Mouse (Mus musculus) right cerebral cortex, postnatal 4 days (tissue): ENCODE data around the gene Angptl7.

Experiments
- DNase-seq: peaks from one replicate; pipeline ENCODE4 v3.0.0-alpha.2; 2022

Angptl7 gene

DNA sequence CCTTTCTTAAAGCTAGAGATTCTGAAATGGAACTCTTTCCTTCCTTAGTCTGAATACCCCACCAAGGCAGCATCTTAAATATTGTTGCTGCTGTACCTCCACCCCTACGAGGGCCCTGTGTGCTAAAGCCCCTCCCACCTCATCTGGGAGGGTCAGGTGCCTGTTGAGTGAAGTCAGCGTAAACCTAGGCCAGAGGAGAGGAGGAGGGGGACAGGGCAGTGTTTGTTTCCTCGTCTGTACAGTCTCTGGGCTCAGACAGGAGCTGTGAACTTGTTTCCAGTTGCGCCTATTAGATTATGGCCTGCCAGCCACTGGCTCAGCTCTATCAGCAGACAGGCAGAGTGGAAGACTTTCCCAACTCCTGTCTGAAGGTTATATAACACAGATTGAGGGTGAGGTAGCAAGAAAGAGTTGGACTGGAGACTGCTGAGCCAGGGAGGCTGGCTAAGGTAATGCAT is at the start of gene Angptl7:
Gene Angptl7 (minus strand): TSS at position 51 of the 458 bp plus-strand sequence.
- no peak for DNase-seq

- DNase-seq: no peak
These were observed 48.8 kb upstream of the Angptl7 start for GRCm38 (mm10) chr4:148549106-148549505.

- no peak for DNase-seq
These were observed 35.6 kb upstream of the Angptl7 start for GRCm38 (mm10) chr4:148535876-148536275.

DNA sequence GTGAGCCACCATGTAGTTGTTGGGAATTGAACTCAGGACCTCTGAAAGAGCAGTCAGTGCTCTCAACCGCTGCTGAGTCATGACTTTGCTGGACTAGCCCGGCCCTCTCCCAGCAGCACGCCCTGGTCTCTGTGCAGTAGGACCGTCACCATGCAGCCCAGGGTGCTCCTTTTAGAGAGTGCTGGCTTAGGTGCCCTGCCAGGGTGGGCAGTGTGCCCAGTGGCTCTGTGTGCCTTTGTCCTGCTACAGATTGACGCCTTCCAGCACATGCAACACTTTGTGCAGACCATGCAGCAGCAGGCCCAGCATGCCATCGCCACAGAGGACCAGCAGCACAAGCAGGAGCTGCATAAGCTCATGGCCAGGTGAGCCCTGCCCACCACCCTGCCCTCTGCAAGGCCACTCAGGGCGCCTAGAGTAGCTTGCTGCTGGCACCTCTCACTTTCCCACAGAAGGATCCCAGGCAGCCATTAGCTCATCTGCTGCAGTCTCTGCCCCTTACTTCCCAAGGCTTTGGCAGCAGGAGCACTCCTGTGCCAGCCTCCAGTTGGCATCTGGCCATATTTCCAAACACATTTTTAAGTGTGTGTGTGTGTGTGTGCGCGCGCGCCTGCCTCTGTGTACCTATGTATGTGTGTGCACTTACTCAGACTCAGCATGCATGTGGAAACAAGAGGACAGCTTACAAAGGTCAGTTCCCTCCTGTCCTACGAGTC is 33.5 kb upstream of the Angptl7 start:
- peak; percentile 61 for DNase-seq

DNA sequence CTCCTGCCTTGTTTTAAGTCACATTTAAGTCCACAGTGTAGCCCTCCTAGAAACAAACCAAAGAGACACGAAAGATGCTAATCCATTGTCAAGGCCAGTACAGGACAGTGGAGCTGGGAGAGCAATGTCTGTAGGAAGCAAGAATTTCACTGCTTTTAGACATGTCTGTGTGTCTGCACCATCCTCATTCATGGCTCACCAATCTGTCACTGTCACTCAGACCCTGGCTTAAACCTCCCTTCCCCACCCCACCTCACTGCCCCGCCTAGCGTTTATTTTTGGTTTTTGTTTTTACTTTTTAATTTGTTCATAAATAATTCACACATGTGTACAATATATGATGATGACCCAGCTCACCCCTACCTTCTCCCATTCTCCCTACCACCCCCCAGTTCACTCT is 32.3 kb upstream of the Angptl7 start:
- DNase-seq: no peak

DNA sequence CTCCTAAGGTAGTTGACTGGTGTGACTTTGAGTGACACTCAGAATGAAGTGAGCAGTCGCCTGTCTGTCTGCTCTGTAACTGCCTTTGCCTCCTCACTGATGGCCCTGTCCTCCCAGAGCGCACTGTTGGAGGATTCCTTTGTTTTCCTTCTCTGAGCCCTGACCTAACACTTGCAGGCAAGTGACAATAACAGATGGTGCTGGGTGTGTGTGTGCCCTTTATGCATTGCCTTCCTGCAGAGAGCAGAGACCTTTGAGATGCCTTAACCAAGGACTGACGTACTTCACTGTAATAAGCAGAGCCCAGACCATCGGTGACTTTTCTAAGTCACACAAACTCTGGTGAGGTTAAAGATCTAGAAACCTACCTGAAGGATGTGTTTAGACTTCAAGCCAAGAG is 31.1 kb upstream of the Angptl7 start:
- DNase-seq: no peak

DNA sequence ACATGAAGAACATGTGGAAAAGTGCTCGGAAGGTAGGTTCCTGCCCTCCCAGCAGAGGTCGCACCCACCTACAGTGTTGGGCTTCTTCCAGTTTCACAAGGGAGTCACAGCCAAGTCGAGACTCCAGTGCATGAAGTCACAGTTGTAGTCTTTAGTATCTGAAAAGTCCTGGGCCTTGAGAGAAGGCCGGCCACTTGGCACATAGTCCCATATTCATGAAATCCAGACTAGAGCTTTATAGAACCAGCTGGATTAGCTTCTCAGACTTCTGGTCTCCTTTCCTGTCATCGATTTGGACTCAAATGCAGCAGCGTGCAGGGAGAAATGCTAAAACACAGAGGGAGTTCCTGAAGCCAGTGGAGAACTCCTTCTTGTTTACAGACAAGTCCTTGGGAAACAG is 30.5 kb upstream of the Angptl7 start:
- DNase-seq: no peak

GRCm38 (mm10) chr4:148530351-148530750 is 30.1 kb upstream of the Angptl7 start:
- DNase-seq: no peak

DNA sequence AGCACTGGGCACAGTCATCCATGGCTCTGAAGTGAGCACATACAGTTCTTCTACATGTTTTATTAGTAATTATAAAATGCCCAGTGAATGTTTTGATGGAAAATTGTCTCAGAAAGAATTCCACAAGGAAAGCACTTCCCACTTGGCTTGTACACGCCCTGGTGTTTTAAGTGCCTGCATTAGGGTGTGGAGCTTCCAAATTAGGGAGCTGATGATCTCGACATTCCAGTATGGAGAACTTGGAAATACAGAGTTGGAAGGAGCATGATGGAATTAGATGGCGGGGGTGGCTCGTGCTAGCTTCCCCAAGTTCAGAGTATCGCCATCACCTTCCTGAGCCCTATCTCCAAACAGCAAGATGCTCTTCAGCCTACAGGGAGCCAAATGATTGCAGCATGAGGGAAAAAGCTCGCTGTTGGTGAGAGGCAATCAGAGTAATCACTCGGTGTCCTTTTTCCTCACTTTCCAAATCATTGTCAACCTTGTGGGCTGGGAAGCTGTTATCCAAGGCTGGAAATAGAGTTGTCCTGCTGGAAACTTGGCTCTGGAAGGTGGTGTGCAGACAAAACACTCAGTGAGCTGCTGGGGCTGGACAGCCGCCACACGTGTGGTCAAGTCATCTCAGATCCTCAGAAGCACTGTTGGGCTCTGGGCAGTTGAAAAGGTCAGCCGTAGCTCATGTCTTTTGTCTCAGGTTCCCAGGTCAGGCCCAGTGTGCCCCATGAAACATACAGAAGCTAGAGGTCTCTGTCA is 27.1 kb upstream of the Angptl7 start:
- no peak for DNase-seq

- no peak for DNase-seq
These were observed 23.3 kb upstream of the Angptl7 start for GRCm38 (mm10) chr4:148523538-148523937.

DNA sequence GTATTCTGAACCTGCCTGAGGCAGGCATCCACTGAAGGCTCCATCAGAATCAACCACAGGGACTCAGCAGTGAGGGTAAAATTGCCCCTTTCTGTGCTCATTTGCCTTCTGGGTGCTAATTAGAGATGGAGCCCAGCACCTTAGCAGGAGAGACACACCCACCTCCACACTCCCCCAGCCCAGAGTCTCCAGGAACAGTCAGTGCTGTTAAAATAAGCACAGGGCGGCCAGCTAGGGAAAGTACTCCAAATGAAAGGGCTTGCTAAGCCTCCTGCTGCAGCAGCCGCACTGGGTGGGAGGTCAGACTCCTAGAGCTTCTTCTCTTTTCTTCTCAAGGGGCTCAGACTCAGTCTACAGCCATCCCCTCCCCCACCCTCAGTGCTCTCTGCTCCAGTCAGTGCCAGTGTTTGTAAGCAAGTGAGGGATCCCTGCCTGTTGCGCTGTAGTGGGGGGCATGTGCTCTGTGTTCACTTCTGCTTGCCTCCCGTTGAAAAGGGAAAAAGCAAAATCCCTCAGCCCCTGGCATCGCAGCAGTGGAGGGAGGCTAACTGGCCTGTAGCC is 18.1 kb upstream of the Angptl7 start:
- no peak for DNase-seq

- DNase-seq: no peak
These were observed 17.5 kb upstream of the Angptl7 start for GRCm38 (mm10) chr4:148517809-148518208.

- no peak for DNase-seq
These were observed 15.1 kb upstream of the Angptl7 start for GRCm38 (mm10) chr4:148515313-148515712.

GRCm38 (mm10) chr4:148513021-148513559 is 12.8 kb upstream of the Angptl7 start:
- DNase-seq: no peak

DNA sequence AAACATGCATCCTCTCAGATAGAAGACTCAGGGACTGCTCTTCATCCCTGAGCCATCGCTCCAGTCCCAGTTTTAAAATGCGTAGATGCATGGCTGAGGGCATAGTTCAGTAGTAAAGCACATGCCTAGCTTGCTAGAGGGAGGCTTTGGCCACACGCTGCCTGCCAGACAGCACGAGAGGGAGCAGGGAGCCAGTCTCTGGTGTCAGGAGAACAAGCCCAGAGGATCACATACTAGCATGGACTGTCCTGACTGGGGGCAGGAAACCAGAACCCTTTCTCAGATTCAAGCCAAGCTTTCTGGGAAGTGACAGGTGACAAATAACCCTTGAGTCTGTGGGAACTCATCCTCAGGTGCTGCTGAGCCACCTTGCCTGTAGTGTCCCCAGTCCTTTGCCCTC is 11.1 kb upstream of the Angptl7 start:
- DNase-seq: no peak

DNA sequence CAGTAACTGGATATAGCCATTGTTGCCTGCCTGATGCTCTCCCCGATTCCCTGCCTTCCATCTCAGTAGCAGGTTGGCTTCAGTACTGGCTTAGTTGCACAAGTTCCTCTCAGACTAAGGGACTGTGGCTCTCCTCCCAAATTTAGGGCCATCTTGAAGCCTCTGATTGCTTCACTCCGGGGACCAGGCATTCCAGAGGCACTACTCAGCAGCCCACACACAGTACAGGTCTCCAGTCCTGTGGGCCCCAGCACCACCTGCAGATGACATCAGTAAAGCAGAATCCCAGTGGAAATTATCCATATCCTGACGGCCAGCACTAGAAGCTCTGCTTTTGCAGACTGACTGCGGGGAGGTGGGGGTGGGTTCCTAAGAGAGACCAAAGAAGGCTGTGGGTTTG is 10.4 kb upstream of the Angptl7 start:
- no peak for DNase-seq

DNA sequence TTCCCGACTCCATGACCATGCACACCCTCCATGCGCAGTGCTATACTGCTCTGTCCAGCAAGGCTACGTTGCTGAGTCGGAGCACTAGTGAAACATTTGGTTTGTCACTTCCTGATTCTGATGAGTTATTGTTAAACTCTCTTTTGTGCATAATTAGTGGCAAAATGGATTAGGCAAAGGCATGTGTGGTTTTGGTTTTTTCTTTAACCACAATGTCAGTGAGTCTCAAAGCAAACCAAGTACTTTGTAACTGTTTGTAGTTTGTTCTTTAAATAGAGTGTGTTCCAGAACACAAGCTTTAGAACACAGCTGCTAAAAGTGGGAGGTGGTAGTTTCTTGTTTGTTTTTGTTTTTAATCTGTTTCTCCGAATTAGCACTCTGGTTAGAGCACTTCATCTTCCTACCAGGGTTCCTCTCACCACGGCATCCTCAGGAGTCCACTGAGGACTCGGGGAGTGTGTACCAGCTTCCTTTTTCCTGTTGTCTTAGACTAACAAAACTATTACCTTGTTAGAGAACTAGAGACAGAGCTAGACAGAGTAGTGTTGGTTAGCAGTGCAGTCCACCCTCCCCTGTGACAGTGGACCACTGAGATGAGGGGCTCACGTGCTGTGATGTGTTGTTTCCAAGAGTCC is 9.3 kb upstream of the Angptl7 start:
- DNase-seq: no peak

DNA sequence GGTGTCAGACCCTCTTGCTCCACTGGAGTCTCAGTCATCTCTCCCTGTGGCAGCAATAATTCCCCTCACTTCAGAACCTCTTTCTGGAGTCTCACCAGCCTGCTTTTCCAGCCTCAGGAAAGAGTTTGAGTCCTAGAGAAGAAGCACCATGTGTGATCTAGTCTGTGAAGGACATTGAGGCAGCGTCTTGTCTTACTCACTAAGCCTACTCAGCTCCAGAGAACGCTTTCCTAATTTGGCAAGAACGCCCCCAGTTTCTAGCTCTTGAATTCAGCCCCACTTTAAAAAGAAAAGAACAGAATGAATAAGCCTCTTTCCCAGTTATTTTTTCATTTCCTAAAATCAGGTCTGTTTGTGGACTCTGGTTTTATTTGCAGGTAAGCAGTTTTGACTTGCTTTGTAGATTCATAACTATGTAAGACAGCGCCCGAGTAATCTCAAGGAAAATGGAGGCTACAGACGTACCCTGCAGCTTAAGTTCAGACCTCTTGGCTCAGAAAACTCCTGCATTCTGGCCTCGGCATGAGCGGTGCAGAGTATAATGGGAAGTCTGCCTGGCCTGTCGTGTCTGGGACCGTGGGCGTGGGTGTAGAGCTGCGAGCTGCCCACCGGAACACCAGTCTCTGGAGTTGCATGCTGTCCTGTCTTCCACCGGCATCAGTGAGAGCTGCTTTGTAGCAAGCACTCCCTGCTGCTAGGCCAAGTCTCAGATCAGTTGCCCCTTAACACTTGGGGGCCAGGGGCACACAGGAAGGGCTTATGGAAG is 8.0 kb upstream of the Angptl7 start:
- no peak for DNase-seq

GRCm38 (mm10) chr4:148507585-148507984 is 7.3 kb upstream of the Angptl7 start:
- DNase-seq: no peak

- peak; percentile 35 for DNase-seq
These were observed 4.3 kb upstream of the Angptl7 start for GRCm38 (mm10) chr4:148504497-148504959.

DNA sequence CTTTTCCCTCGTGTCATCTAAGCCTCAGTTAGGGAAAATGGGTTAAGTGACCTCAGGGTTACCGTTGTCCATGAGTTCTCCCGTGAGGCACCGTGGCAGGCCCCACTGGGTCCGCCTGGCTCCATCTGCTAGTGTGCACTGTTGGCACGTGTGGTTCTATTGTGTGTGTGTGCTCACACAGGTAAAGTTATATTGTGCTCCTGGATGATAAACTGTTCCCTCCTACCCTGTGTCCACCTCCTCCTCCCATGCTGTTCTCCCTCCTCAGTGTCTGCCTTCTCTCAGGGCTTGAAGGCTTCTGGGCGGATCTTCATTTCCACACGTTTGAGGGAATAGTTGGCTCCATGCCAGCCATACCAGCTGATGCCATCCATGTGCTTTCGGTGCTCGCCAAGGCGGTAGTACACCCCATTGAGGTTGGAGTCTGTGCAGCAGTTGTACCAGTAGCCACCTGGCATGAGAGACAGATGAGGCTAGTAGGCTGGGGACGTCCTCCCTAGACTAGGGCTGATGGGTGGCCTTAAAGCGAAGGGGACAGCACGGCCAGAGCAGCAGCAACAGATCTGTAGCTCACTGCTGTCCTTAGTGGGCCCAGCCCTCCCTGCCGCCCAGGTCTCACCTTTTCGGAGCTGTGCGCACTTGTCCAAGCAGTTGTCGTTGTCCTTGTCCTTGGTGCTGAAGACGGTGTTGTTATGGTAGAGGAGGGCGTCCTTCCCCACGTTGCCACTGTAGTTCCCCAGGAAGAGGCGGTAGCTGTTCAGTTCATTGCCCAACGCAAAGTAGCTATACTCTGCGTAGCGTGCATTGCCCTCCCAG is 4.2 kb downstream of the Angptl7 start:
- DNase-seq: peak; percentile 59
